Mouse (Mus musculus) left cerebral cortex, adult 2 months (tissue): ENCODE results near the gene Nell1. TPM values are rescaled to one million over a fixed set of nuclear protein-coding genes. Genes with fewer than 3 reads are reported as not detected.
A peak's percentile ranks its signal among the peaks of the same experiment; 100 is the strongest.

Experiments
- DNase-seq, 2 experiments: peaks; one replicate each; pipeline ENCODE4 v3.0.0; 2021 to 2022; ENCODE audit warnings: low spot score in 2 of 2, mixed read lengths in 1 of 2; ENCODE audit errors: extremely low spot score in 1 of 2
- H3K27ac ChIP-seq: fragments of 200-600 bp; 2 replicates; pipeline ENCODE4 v1.8.1; 2022
- H3K4me3 ChIP-seq: fragments of 200-600 bp; 2 replicates; pipeline ENCODE4 v1.8.1; 2022
- CTCF ChIP-seq: fragments of 200-600 bp; IDR thresholded peaks from 2 replicates; pipeline ENCODE4 v1.8.1; 2022; ENCODE audit warnings: antibody characterized with exemption, mild to moderate bottlenecking, moderate library complexity
- intact Hi-C: fragments of 180-260 bp; cut with DNase I; formaldehyde crosslinking; loops from one replicate; pipeline ENCODE4 v1.15.1; 2025
- total RNA-seq, 2 experiments: library from RNA; stranded (reverse); gene quantifications; 2 replicates each; pipeline ENCODE4 v1.2.3; 2021

Gene Nell1
- total RNA-seq, 2 experiments from 2014 or later: 65.5 to 66.5 TPM

- H3K4me3 ChIP-seq: no peak overlapping the region
- intact Hi-C loops: no loop called here
- no peak for TF ChIP-seq CTCF
- H3K27ac ChIP-seq: no peak overlapping the region
- no peak for DNase-seq
Observed at GRCm38 (mm10) chr7:50351564-50351963, 376.9 kb downstream of the Nell1 start.

GRCm38 (mm10) chr7:50357213-50357612 lies 382.5 kb downstream of the Nell1 start:
- TF ChIP-seq CTCF: no peak
- H3K4me3 ChIP-seq: no peak overlapping the region
- intact Hi-C loops: loop anchor here (5.0 kb wide), 1 partner anchor 85 kb away; no protein-coding TSS in a partner anchor
- H3K27ac ChIP-seq: no peak overlapping the region
- no peak for DNase-seq

- DNase-seq: no peak
- H3K27ac ChIP-seq: no peak overlapping the region
- no peak overlapping the region for H3K4me3 ChIP-seq
- no peak for TF ChIP-seq CTCF
- intact Hi-C loops: no loop called here
Observed at GRCm38 (mm10) chr7:50362039-50362438, 387.4 kb downstream of the Nell1 start.

- H3K27ac ChIP-seq: no peak overlapping the region
- peak; percentile 58 to 68 for DNase-seq
- no peak overlapping the region for H3K4me3 ChIP-seq
- TF ChIP-seq CTCF: no peak
- intact Hi-C loops: no loop called here
Observed at GRCm38 (mm10) chr7:50374876-50375275, 400.2 kb downstream of the Nell1 start.

GRCm38 (mm10) chr7:50410421-50410820 lies 435.8 kb downstream of the Nell1 start:
- no peak overlapping the region for H3K27ac ChIP-seq
- TF ChIP-seq CTCF: no peak
- intact Hi-C loops: no loop called here
- H3K4me3 ChIP-seq: no peak overlapping the region
- DNase-seq: no peak

GRCm38 (mm10) chr7:50419976-50420375 lies 445.3 kb downstream of the Nell1 start:
- H3K27ac ChIP-seq: no peak overlapping the region
- intact Hi-C loops: no loop called here
- TF ChIP-seq CTCF: no peak

GRCm38 (mm10) chr7:50422422-50423195 lies 447.9 kb downstream of the Nell1 start:
- DNase-seq: no peak
- Histone ChIP-seq H3K4me3 (no peak overlapping the region), H3K27ac (no peak overlapping the region)
- intact Hi-C loops: no loop called here
- no peak; the same call in 1 of the 2 replicates for TF ChIP-seq CTCF

More at GRCm38 (mm10) chr7:50419976-50420375, 445.3 kb downstream of the Nell1 start:
- DNase-seq: no peak
- no peak overlapping the region for H3K4me3 ChIP-seq

- H3K27ac ChIP-seq: no peak overlapping the region
- TF ChIP-seq CTCF: no peak
- H3K4me3 ChIP-seq: no peak overlapping the region
- intact Hi-C loops: no loop called here
- DNase-seq: no peak
Observed at GRCm38 (mm10) chr7:50429725-50430124, 455.1 kb downstream of the Nell1 start.

GRCm38 (mm10) chr7:50441237-50441636 lies 466.6 kb downstream of the Nell1 start:
- DNase-seq: no peak
- Histone ChIP-seq H3K4me3 (no peak overlapping the region), H3K27ac (peak overlapping the region; percentile 57; the same call in 1 of the 2 replicates)
- TF ChIP-seq CTCF: no peak
- intact Hi-C loops: loop anchor here (5.0 kb wide), 1 partner anchor 84 kb away; no protein-coding TSS in a partner anchor

GRCm38 (mm10) chr7:50447316-50447715 lies 472.7 kb downstream of the Nell1 start:
- DNase-seq: no peak
- no peak overlapping the region for H3K4me3 ChIP-seq
- TF ChIP-seq CTCF: no peak
- intact Hi-C loops: no loop called here
- H3K27ac ChIP-seq: no peak overlapping the region

GRCm38 (mm10) chr7:50467742-50468141 lies 493.1 kb downstream of the Nell1 start:
- DNase-seq: no peak
- intact Hi-C loops: loop anchor here (10.0 kb wide), 1 partner anchor 57 kb away; no protein-coding TSS in a partner anchor
- no peak for TF ChIP-seq CTCF
- Histone ChIP-seq H3K27ac (no peak overlapping the region), H3K4me3 (no peak overlapping the region)

GRCm38 (mm10) chr7:50470555-50470954 lies 495.9 kb downstream of the Nell1 start:
- intact Hi-C loops: no loop called here
- no peak for TF ChIP-seq CTCF
- Histone ChIP-seq H3K4me3 (no peak overlapping the region), H3K27ac (no peak overlapping the region)
- no peak for DNase-seq

- no peak for DNase-seq
- peak overlapping the region; percentile 40 for H3K27ac ChIP-seq
- TF ChIP-seq CTCF: no peak
- H3K4me3 ChIP-seq: no peak overlapping the region
- intact Hi-C loops: loop anchor here (10.0 kb wide), 1 partner anchor 227 kb away; no protein-coding TSS in a partner anchor
Observed at GRCm38 (mm10) chr7:50482011-50482410, 507.3 kb downstream of the Nell1 start.
